Mouse (Mus musculus): ENCODE data around the gene Fbxo2.

DNA sequence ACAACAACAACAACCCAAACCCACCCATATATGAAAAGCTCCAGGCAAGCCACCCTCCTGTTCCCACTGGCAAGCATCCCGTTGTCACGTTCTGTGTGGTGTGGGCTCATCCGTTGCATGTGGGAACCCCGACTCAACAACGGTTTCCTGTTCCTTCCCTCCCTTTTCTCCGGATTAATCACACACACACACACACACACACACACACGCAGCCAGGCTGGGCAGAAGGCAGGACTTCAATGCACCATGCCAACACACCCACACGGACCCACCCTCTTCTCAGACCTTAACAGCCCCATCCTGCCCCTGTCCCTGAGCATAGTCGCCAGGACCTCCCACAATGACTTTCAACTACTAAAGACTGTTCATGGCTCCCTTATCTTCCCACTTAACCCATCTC is 39.9 kb upstream of the Fbxo2 start:
- TF ChIP-seq GATA1 (IDR thresholded peaks at IDR 0.05; ENCODE audit: borderline replicate concordance, low read length) = no peak
- TF ChIP-seq FLI1 (IDR thresholded peaks at IDR 0.05; ENCODE audit: low read length) = no peak

Data from megakaryocyte, embryonic 14.5 days (primary cell).